Mouse (Mus musculus) lung, postnatal 25 days (tissue): Measurements from ENCODE around the gene Stxbp2.

Experiments used
- DNase-seq: peaks from one replicate; pipeline ENCODE4 v3.0.0; 2022; ENCODE audit warnings: low spot score

The Stxbp2 gene

GRCm38 (mm10) chr8:3682435-3682834 is 51.7 kb downstream of the Stxbp2 start:
- DNase-seq = no peak

DNA sequence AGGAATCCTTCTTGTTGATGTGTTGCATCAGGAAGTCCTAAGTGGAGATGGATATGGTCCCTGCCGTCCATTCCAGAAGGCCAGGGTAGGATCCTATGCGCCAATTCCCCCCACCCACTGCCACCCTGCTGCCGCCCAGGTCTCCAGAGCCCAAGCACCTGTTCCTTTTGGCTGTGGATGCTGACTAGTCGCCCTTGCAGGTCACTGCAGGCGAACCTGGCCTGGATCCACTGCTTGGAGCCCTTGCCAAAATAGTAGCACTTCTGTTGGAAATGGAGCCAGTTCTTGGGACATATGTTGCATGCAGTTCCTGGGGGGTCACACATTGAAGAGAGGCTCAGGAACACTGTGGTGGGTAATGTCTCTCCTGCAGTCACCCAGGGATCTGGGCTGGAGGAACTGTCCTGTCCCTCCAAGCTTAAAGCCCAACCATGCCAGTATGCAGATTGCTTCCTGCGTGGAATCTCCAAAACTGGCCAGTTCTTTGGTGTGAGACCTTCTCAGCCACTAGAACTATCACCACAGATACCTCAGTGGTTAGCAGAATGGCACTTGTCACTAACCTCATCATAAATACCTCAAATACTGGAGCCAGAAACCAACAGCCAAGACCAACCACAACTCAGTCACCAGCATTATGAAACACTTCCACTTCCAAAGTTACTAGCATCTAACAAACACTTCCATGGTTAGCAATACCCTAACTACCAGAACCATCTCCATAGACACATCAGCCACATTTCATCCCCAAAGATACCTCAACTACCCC is 52.8 kb downstream of the Stxbp2 start:
- no peak for DNase-seq

GRCm38 (mm10) chr8:3684530-3684929 is 53.8 kb downstream of the Stxbp2 start:
- DNase-seq = no peak

DNA sequence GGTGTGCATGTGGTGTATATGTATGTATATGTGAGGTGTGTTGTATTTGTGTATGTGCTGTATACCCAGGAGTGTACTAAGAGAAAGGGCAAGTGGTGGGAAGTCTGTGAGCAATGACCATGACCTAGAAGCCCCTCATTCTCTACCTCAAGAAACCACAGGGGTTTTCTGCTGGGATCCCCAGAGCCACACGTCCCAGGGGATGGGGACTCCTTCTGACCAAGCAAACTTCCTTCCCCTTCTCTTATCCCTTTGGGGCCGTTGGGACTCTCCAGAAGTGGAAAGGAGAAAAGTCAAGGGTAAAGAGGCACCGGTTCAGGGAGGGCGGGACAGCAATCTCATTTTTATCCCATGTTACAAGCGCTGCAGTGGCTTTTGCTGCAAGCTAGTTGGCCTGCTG is 54.7 kb downstream of the Stxbp2 start:
- no peak for DNase-seq

- DNase-seq = no peak
These were observed 56.8 kb downstream of the Stxbp2 start for GRCm38 (mm10) chr8:3687537-3687936.

- DNase-seq = no peak
These were observed 60.0 kb downstream of the Stxbp2 start for GRCm38 (mm10) chr8:3690774-3691173.
